Mouse (Mus musculus): Measurements from ENCODE around the gene Rdx.

DNA sequence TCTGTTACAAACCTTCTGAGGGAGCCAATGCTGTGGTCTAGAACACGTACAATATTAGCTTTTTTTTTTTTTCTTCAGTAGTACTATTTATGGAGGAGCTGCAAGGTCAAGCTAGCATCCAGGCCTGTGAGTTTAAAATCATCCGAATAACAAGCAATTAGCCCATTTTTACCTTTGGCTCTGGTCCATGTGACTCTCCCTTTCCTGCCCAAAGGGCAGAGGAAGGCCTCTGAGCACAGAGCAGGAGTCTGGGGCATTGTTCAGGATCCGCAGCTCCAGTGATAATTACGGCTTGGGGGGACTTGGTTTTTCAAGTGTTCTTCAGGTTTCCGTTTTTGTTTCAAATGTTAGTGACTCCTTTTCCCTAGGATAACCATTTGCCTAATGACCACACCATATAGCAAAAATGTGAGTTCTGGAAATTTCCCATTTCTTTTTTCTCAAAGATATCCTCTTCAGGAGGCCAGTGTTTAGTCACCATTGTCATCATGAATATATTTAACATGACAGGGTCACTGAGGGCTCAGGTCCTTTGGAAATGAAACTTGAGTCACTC lies 33.0 kb upstream of the Rdx start:
- TF ChIP-seq CTCF (IDR thresholded peaks at IDR 0.05; ENCODE audit: borderline replicate concordance, control insufficient read depth, extremely low read depth, insufficient read depth, low read length, poor library complexity) (no peak), POLR2A (IDR thresholded peaks at IDR 0.05; ENCODE audit: control insufficient read depth, extremely low read depth, insufficient read depth, low read length, poor library complexity) (no peak)

All from thymus, adult 2 months (tissue).